8 mouse cellular contexts compared by ENCODE assay signal in the genomic region with DNA sequence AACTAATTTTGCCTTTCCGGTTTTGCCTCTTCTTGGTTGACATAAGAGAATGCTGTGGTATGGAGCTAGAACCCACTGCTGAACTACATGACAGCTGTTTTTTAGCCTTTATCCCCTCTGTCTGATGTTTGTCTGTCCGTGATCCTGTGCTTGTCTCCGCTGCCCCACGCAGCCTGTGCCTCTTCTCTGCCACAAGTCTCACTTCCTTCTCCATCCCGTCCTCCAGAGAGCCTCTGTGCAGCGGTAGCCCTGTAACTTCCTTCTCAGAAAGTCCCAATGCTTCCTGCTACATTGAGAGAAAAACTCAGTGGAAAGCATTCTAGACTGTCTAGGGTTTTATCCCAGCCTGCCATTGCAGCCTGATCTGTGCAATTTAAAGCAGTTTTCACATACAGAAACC. TPM values are rescaled to one million over a fixed set of nuclear protein-coding genes. Genes with fewer than 3 reads are reported as not detected.
DNase-seq lines count a peak whose midpoint lies in the region; ATAC-seq and TF ChIP-seq lines count a peak whose summit lies in the region.

No protein-coding gene starts in this region.

- DNase-seq in ES-E14 (ENCODE audit: low read depth, low spot score): no peak
- DNase-seq in hindbrain, embryonic 10.5 days (ENCODE audit: low spot score): no peak
- no peak for DNase-seq in urinary bladder, adult 18-20 months (ENCODE audit: low spot score in 2 of 2)
- no peak for DNase-seq in gastrocnemius, adult 8-10 months (ENCODE audit: low spot score in 2 of 2)

- no peak overlapping the region for H3K27ac ChIP-seq in ES-E14 (ENCODE audit: insufficient read depth, low read depth, low read length, poor library complexity, severe bottlenecking)
- no peak overlapping the region for H3K27ac ChIP-seq in hindbrain, embryonic 10.5 days

- 89% methylated on average over 6 of the region's 6 CpGs for WGBS in hindbrain, embryonic 10.5 days

- H3K9me3 ChIP-seq in erythroblast, embryonic 14.5 days (ENCODE audit: control insufficient read depth, low read length): no peaks in the 10 kb centered on the region
- H3K9me3 ChIP-seq in ES-E14 (ENCODE audit: control insufficient read depth, insufficient read depth, low read depth, low read length): no peaks in the 10 kb centered on the region
- no peaks in the 10 kb centered on the region for H3K9me3 ChIP-seq in hindbrain, embryonic 10.5 days

- ATAC-seq in erythroblast, adult 5-6 weeks (replicated peaks; ENCODE audit: low FRiP score, poor library complexity, severe bottlenecking): no peak
- peak; percentile 32 for ATAC-seq in megakaryocyte, adult 5-6 weeks (ENCODE audit: poor library complexity, severe bottlenecking)
- no peak for ATAC-seq in megakaryocyte-erythroid progenitor cell, adult 5-6 weeks (replicated peaks; ENCODE audit: low FRiP score, low TSS enrichment, poor library complexity, severe bottlenecking)

- no peaks in the 10 kb centered on the region for H3K27me3 ChIP-seq in erythroblast, embryonic 14.5 days (ENCODE audit: control insufficient read depth)
- H3K27me3 ChIP-seq in hindbrain, embryonic 10.5 days (ENCODE audit: insufficient read depth, poor library complexity, severe bottlenecking): no peaks in the 10 kb centered on the region

- H3K9ac ChIP-seq in ES-E14 (ENCODE audit: insufficient read depth, low read depth, low read length, poor library complexity, severe bottlenecking): 0 out of 2 replicates have a peak overlapping the region, but pooled peaks have one; percentile 2

- H3K36me3 ChIP-seq in erythroblast, embryonic 14.5 days (ENCODE audit: control insufficient read depth): peaks cover 63% of the 10 kb centered on the region
- H3K36me3 ChIP-seq in ES-E14 (ENCODE audit: control insufficient read depth, insufficient read depth, low read length, poor library complexity, severe bottlenecking): peaks cover 41% of the 10 kb centered on the region
- H3K36me3 ChIP-seq in hindbrain, embryonic 10.5 days: peaks cover 62% of the 10 kb centered on the region

- in situ Hi-C loops in ES-E14 (cut with MboI; ENCODE audit: low sequenced_read_pairs in 2 of 2, unreplicated experiment in 2 of 2): no loop called here

- peak overlapping the region; percentile 87 for H3K4me3 ChIP-seq in erythroblast, embryonic 14.5 days (replicated peaks)
- peak overlapping the region; percentile 87 to 90 for H3K4me3 ChIP-seq in ES-E14 (ENCODE audit: insufficient read depth in 1 of 2, low read depth in 1 of 2, low read length in 2 of 2, poor library complexity in 1 of 2, severe bottlenecking in 1 of 2)
- H3K4me3 ChIP-seq in hindbrain, embryonic 10.5 days: peak overlapping the region; percentile 98

- H3K4me1 ChIP-seq in erythroblast, embryonic 14.5 days (ENCODE audit: control insufficient read depth): peaks cover 57% of the 10 kb centered on the region
- peaks cover 3 to 4% of the 10 kb centered on the region in 2 experiments; a peak in 2 of 4 replicates for H3K4me1 ChIP-seq in ES-E14 (ENCODE audit: control insufficient read depth in 2 of 2, insufficient read depth in 2 of 2, low read length in 2 of 2, poor library complexity in 1 of 2)
- H3K4me1 ChIP-seq in hindbrain, embryonic 10.5 days (replicated peaks): peaks cover 27% of the 10 kb centered on the region

TF ChIP-seq in ES-E14, 5 proteins besides CTCF, POLR2A, EP300 and RAD21:
- TF ChIP-seq MAFK (IDR thresholded peaks at IDR 0.05; ENCODE audit: insufficient read depth, low read depth, low read length) (no peak), HCFC1 (IDR thresholded peaks at IDR 0.05; ENCODE audit: borderline replicate concordance, insufficient read depth, low read length) (no peak), ZC3H11A (IDR thresholded peaks at IDR 0.05; ENCODE audit: borderline replicate concordance, low read depth, low read length) (no peak)

RNA-seq across cellular contexts. Expression of a gene that starts 1.3 kb away (rescaled TPM):
- 14.9 and 23.3 TPM in 2 replicates for polyA plus RNA-seq in erythroblast, embryonic 14.5 days (2012)
- total RNA-seq in erythroblast, adult 5-6 weeks (2015; ENCODE audit: low replicate concordance): 44.5 and 54.8 TPM in 2 replicates
- total RNA-seq in erythroblast, adult 5-6 weeks (2017; ENCODE audit: low replicate concordance): 81.5 and 100 TPM in 2 replicates
- total RNA-seq in ES-E14 (2012; rRNA removed): 217 and 227 TPM in 2 replicates
- 393 and 423 TPM in 2 replicates for polyA plus RNA-seq in hindbrain, embryonic 10.5 days (2016; fragmentation: Nextera tagmentation; extraction: Ambion mirVana)
- total RNA-seq in megakaryocyte, adult 5-6 weeks (2015): 255 and 284 TPM in 2 replicates
- total RNA-seq in megakaryocyte, adult 5-6 weeks (2017): 427 and 451 TPM in 2 replicates
- total RNA-seq in megakaryocyte-erythroid progenitor cell, adult 5-6 weeks (2014; fragmentation: Nextera tagmentation): 128 and 162 TPM in 2 replicates
- 137 and 152 TPM in 2 replicates for total RNA-seq in megakaryocyte-erythroid progenitor cell, adult 5-6 weeks (2017)
- 10 to 100 TPM; 50.8 to 57.8 (median 55.8) TPM for total RNA-seq in gastrocnemius, adult 8-10 months (2022)

RNA-seq across cellular contexts. Expression of a gene that starts 1.6 kb away (rescaled TPM):
- 13.9 and 15.1 TPM in 2 replicates for polyA plus RNA-seq in erythroblast, embryonic 14.5 days (2012)
- 6.0 and 11.1 TPM in 2 replicates for total RNA-seq in erythroblast, adult 5-6 weeks (2015; ENCODE audit: low replicate concordance)
- total RNA-seq in erythroblast, adult 5-6 weeks (2017; ENCODE audit: low replicate concordance): 7.8 and 14.1 TPM in 2 replicates
- 31.7 and 35.3 TPM in 2 replicates for total RNA-seq in ES-E14 (2012; rRNA removed)
- polyA plus RNA-seq in hindbrain, embryonic 10.5 days (2016; fragmentation: Nextera tagmentation; extraction: Ambion mirVana): 63.1 and 63.9 TPM in 2 replicates
- total RNA-seq in megakaryocyte, adult 5-6 weeks (2015): 20.1 and 23.6 TPM in 2 replicates
- total RNA-seq in megakaryocyte, adult 5-6 weeks (2017): 14.1 and 15.9 TPM in 2 replicates
- 23.5 and 40.8 TPM in 2 replicates for total RNA-seq in megakaryocyte-erythroid progenitor cell, adult 5-6 weeks (2014; fragmentation: Nextera tagmentation)
- 19.8 and 20.3 TPM in 2 replicates for total RNA-seq in megakaryocyte-erythroid progenitor cell, adult 5-6 weeks (2017)
- total RNA-seq in gastrocnemius, adult 8-10 months (2022): 10 to 100 TPM; 11.6 to 17.1 (median 14.0) TPM

RNA-seq across cellular contexts. Expression of a gene that starts 9.8 kb away (rescaled TPM):
- polyA plus RNA-seq in erythroblast, embryonic 14.5 days (2012): 0.16 and 0.34 TPM in 2 replicates
- 3.3 TPM in 1 of 2 replicates, not detected in the other for total RNA-seq in erythroblast, adult 5-6 weeks (2015; ENCODE audit: low replicate concordance)
- total RNA-seq in erythroblast, adult 5-6 weeks (2017; ENCODE audit: low replicate concordance): 2.3 and 3.6 TPM in 2 replicates
- total RNA-seq in ES-E14 (2012; rRNA removed): 5.3 and 6.9 TPM in 2 replicates
- 5.3 and 7.4 TPM in 2 replicates for polyA plus RNA-seq in hindbrain, embryonic 10.5 days (2016; fragmentation: Nextera tagmentation; extraction: Ambion mirVana)
- total RNA-seq in megakaryocyte, adult 5-6 weeks (2015): 6.2 and 7.2 TPM in 2 replicates
- 7.7 and 9.9 TPM in 2 replicates for total RNA-seq in megakaryocyte, adult 5-6 weeks (2017)
- total RNA-seq in megakaryocyte-erythroid progenitor cell, adult 5-6 weeks (2014; fragmentation: Nextera tagmentation): 2.1 and 7.9 TPM in 2 replicates
- total RNA-seq in megakaryocyte-erythroid progenitor cell, adult 5-6 weeks (2017): 0.50 and 0.80 TPM in 2 replicates
- under 1 TPM; 0.27 to 0.94 (median 0.83) TPM for total RNA-seq in gastrocnemius, adult 8-10 months (2022)

RNA-seq across cellular contexts. Expression of a gene that starts 35.5 kb away (rescaled TPM):
- 0.19 and 0.31 TPM in 2 replicates for polyA plus RNA-seq in erythroblast, embryonic 14.5 days (2012)
- total RNA-seq in erythroblast, adult 5-6 weeks (2015; ENCODE audit: low replicate concordance): 4.6 and 6.5 TPM in 2 replicates
- 7.1 and 11.8 TPM in 2 replicates for total RNA-seq in erythroblast, adult 5-6 weeks (2017; ENCODE audit: low replicate concordance)
- 8.5 and 9.4 TPM in 2 replicates for total RNA-seq in ES-E14 (2012; rRNA removed)
- polyA plus RNA-seq in hindbrain, embryonic 10.5 days (2016; fragmentation: Nextera tagmentation; extraction: Ambion mirVana): 42.3 and 58.0 TPM in 2 replicates
- 31.8 and 39.6 TPM in 2 replicates for total RNA-seq in megakaryocyte, adult 5-6 weeks (2015)
- 57.6 and 68.3 TPM in 2 replicates for total RNA-seq in megakaryocyte, adult 5-6 weeks (2017)
- total RNA-seq in megakaryocyte-erythroid progenitor cell, adult 5-6 weeks (2014; fragmentation: Nextera tagmentation): 1.2 and 2.2 TPM in 2 replicates
- total RNA-seq in megakaryocyte-erythroid progenitor cell, adult 5-6 weeks (2017): 2.9 and 17.8 TPM in 2 replicates
- total RNA-seq in gastrocnemius, adult 8-10 months (2022): 10 to 100 TPM; 37.4 to 43.2 (median 40.5) TPM

RNA-seq across cellular contexts. Expression of a gene that starts 39.9 kb away (rescaled TPM):
- 9.0 and 14.6 TPM in 2 replicates for polyA plus RNA-seq in erythroblast, embryonic 14.5 days (2012)
- total RNA-seq in erythroblast, adult 5-6 weeks (2015; ENCODE audit: low replicate concordance): not detected in 2 replicates
- total RNA-seq in erythroblast, adult 5-6 weeks (2017; ENCODE audit: low replicate concordance): 2.8 TPM in 1 of 2 replicates, not detected in the other
- 34.5 and 42.3 TPM in 2 replicates for total RNA-seq in ES-E14 (2012; rRNA removed)
- 34.9 and 36.3 TPM in 2 replicates for polyA plus RNA-seq in hindbrain, embryonic 10.5 days (2016; fragmentation: Nextera tagmentation; extraction: Ambion mirVana)
- total RNA-seq in megakaryocyte, adult 5-6 weeks (2015): 2.5 and 6.2 TPM in 2 replicates
- total RNA-seq in megakaryocyte, adult 5-6 weeks (2017): 2.5 and 3.0 TPM in 2 replicates
- 13.5 and 14.5 TPM in 2 replicates for total RNA-seq in megakaryocyte-erythroid progenitor cell, adult 5-6 weeks (2014; fragmentation: Nextera tagmentation)
- total RNA-seq in megakaryocyte-erythroid progenitor cell, adult 5-6 weeks (2017): 16.8 and 25.1 TPM in 2 replicates
- total RNA-seq in gastrocnemius, adult 8-10 months (2022): 10 to 100 TPM in 1 of 4 experiments, 1 to 10 TPM in 3; 5.9 to 12.8 (median 6.8) TPM
